Mouse (Mus musculus) gastrocnemius, postnatal 25 days (tissue): ENCODE measurements around the gene Ube2o. TPM values are rescaled to one million over a fixed set of nuclear protein-coding genes. Genes with fewer than 3 reads are reported as not detected.
"Not testable (repeated sequence)": the region's sequence is repeated elsewhere in the genome, so short reads cannot be mapped to it uniquely, and the experiment has no call there.

ENCODE experiments used
- DNase-seq: peaks from one replicate; pipeline ENCODE4 v3.0.0; 2022
- total RNA-seq, 2 experiments: library from RNA; stranded (reverse); gene quantifications; 1 replicate in 1 of 2; 2 replicates in 1 of 2; pipeline ENCODE4 v1.2.3; 2021

Gene Ube2o
- total RNA-seq, 2 experiments from 2014 or later: 17.9 to 20.4 TPM

- peak; percentile 41 for DNase-seq
Measured at GRCm38 (mm10) chr11:116615735-116616437, 34.6 kb upstream of the Ube2o start.

DNA sequence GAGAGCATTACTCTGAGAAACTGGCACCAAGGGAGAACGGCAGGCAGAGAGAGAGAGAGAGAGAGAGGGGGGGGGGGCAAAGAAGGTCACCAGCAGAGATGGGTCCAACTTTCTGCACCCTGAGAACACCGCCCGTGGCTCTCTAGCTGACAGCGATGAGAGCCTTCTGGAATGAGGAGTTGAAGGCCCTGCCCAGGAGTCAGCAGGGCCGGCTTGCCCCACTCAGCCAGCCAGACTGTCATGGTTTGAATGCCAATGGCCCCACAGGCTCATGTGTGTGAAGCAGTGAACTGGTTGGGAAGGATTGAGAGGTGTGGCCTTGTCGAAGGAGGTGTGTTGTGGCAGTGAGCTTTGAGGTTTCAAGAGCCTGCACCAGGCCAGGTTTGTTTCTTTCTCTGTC lies 32.0 kb upstream of the Ube2o start:
- DNase-seq: no peak

- no peak for DNase-seq
Measured at GRCm38 (mm10) chr11:116612554-116612953, 31.3 kb upstream of the Ube2o start.

DNA sequence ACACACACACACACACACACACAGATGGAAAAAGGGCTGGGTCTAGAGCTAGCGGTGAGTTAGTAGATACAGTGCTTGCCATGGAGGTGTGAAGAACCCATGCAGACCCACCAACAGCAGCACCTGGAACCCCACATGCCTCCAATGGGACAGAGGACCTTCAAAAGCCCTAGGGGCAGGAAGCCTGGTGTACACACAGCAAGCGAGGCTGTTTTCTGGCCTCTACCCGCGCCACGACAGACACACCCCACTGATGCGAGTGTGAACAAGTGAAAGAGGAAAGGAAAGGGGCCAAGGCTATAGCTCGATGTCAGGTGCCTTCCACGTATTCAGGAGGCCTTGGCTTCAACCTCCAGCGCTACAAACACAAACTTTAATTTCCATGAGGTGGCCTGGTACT lies 30.6 kb upstream of the Ube2o start:
- no peak for DNase-seq

DNA sequence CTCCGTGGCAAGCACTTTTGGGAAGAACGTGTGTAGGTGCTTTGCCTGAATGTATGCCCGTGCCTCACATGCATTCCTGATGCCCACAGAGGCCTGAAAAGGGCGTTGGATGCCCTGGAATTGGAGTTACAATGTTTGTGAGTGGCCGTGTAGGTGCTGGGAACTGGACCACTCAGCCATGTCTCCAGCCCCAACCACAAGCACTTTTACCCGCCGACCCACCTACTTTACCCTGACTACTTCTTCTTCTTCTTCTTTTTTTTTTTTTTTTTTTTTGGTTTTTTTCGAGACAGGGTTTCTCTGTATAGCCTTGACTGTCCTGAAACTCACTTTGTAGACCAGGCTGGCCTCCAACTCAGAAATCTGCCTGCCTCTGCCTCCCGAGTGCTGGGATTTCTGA lies 29.9 kb upstream of the Ube2o start:
- not testable (repeated sequence) for DNase-seq

- DNase-seq: no peak
Measured at GRCm38 (mm10) chr11:116609965-116610630, 28.9 kb upstream of the Ube2o start.

DNA sequence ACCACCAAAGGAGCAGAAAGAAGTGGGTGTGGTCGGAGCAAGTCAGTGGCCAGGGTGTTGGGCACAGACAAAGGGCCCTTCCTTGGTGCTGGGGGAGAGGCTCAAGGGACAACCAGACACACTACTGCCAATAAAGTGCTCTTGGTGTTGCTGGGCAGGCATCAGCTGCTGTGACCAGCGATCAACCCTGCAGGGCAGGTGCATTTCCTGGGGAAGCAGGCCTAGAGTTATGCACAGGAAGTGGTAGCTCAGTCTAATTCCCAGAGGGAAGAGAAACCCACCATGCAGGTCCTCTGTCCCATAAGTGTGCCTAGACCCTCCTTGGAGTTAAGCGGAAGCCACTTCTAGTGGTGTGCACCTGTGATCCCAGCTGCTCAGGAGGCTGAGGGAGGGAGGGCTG lies 26.5 kb upstream of the Ube2o start:
- DNase-seq: no peak

- DNase-seq: no peak
Measured at GRCm38 (mm10) chr11:116604097-116604496, 22.9 kb upstream of the Ube2o start.

- no peak for DNase-seq
Measured at GRCm38 (mm10) chr11:116603339-116603738, 22.1 kb upstream of the Ube2o start.

DNA sequence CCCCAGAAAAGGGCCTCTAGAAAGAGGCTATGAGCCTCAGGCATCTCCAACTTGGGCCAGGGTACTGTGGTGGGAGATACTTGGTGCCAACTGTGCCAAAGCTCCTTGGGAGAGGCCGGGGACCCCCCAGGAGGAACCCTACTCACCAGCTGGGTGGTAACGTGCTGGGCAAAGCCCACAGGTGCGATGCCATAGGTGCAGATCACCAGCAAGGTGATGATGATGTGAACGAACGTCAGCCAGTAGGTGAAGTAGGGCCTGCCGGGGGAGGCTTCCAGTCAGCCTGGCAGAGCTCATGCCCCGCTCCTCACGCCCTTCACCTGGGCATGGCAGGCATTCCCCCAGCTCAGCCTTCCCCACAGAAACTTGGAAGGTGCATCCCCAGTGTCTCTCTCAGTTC lies 20.8 kb upstream of the Ube2o start:
- DNase-seq: no peak

DNA sequence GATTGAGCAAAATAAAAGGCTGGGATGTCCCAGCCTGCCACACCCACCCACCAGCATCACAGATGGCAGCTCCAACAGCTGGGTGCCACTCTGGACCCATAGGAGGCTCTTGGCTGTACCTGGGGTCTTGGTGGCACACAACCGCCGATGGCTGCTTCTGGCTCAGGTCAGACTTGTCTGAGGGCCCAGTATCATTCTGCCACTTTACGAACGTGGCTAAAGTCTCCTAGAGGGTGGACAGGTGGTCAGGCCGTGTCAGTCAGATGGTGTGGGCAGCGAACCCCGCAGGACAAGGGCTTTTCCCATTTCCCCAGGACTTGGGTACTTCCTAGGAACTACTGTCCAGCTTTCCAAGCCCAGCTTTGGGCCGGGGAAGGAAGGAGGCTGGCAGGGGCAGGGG lies 19.9 kb upstream of the Ube2o start:
- no peak for DNase-seq

DNA sequence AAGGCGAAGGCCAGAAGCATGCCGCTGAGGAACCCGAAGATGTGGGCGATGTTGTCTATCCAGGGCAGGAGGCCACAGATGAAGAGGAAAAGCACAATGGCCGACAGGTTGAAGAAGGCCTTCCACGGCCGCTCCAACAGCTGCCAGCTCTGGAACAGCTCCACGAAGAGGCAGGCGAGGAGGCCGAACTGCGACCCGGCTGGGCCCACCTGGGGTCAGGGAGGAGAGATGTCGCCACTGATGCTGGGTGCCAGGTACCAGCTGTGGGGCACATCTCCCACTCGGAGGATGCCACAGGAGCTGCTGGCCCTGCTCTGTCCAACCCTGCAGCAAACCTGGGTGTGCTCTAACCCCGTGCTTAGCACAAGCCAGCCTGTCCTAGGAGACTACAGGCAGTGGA lies 18.0 kb upstream of the Ube2o start:
- no peak for DNase-seq

DNA sequence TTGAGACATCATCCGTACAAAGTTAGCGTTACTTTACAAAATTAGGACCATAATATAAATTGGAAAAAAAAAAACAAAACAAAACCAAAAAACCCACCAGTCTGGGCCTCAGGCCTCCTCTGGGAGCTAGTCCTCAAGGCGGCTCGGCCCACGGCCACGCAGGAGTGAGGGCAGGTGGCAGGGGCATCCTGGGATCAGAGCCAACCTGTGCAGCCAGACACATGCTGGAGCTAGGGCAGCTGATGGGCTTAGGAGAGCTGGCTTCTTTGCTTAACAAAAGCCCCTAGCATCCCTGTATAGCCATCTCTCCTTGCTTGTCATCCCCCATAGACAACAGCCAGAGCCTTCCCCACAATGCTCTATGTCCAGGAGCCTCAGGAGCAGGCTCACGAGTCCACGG lies 16.9 kb upstream of the Ube2o start:
- DNase-seq: no peak

DNA sequence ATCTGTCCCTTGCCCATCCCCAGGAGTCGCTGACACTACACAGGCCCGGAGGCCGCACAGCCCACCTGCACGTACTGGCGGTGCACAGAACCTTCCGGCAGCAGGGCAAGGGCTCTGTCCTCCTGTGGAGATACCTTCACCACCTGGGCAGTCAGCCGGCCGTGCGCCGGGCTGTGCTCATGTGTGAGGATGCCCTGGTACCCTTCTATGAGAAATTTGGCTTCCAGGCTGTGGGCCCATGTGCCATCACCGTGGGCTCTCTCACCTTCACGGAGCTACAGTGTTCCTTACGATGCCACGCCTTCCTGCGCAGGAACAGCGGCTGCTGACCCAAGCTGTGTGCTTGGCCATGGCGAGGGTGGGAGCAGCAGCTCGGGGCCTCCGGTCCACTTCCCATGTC lies 15.5 kb upstream of the Ube2o start:
- DNase-seq: no peak

GRCm38 (mm10) chr11:116593345-116593744 lies 12.1 kb upstream of the Ube2o start:
- no peak for DNase-seq

DNA sequence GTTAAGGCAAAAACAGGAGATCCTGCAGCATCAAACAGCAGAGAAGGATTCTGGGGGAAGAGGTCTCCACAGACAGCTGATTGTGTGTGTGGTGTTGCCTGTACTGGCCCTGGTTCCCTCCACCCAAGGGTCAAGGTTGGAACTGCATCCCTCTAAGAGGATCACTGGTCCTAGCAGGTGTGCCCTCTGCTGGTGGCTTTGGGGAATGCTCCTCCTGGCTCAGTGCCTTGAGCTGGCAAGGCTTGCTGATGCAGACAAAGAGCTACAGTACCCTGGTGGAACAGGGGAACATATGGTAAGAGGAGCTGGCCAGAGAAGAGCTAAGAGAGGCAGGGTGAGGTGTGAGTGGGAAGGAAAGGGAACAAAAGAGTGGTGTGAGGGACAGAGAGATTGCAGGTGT lies 11.2 kb upstream of the Ube2o start:
- DNase-seq: peak; percentile 85

GRCm38 (mm10) chr11:116591621-116592020 lies 10.4 kb upstream of the Ube2o start:
- no peak for DNase-seq

GRCm38 (mm10) chr11:116589574-116589973 lies 8.3 kb upstream of the Ube2o start:
- no peak for DNase-seq

GRCm38 (mm10) chr11:116589020-116589531 lies 7.8 kb upstream of the Ube2o start:
- no peak for DNase-seq

DNA sequence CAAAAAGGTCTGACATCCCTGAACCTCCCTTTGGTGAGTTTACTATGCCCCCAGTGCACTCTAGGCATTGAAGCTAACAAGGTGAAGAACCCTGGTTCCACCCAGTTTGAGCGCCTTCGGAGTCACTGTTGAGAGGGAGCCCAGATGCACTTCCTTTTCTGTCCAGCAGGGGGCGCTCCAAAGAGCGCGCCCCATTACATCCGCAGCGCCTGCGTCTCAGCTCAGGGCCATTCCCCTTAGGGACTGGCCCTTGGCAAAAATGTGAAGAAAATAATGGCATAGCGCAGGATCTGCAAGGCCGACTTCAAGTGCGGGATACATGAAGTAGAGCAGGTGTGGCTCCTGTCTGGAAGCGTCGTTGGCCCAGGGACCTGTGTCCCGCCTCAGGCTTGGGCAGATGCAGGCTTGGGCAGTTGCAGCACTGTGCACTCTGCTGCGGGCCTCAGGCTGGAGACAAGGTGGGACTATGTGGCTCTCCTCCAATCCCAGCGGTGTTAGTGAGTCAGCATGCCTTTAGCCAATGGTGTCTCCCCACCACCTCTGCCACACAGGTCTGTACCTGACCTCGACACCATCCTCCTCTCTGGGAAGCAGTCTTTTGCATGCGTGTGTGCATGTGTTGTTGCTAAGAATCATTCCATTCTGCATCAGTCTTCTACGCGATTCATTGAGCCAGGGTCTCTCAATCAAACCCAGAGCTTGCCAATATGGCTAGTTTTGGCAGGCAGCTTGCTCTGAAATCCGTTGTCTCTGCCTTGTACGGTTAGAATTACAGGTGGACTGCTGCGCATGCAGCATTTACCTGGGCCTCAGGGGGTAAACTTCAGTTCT lies 5.8 kb upstream of the Ube2o start:
- no peak for DNase-seq

DNA sequence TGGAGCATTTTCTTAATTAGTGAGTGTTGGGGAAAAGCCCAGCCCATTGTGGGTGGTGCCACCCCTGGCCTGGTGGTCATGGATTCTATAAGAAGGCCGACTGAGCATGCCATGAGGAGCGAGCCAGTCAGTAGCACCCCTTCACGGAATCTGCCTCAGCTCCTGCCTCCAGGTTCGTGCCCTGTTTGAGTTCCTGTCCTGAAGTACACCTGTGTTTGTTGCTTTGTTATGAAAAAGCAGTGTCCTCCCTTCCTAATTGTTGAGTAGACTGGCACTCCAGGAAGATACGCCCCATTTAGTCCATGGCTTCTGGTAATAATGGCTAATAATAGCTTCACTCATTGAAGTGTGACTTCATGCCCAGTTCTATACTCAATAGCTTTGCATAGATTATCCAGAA lies 5.1 kb upstream of the Ube2o start, which contains the start of gene Aanat:
Gene Aanat, plus strand, starts transcription at position 123 of the 400 bp plus-strand sequence.
- no peak for DNase-seq

DNA sequence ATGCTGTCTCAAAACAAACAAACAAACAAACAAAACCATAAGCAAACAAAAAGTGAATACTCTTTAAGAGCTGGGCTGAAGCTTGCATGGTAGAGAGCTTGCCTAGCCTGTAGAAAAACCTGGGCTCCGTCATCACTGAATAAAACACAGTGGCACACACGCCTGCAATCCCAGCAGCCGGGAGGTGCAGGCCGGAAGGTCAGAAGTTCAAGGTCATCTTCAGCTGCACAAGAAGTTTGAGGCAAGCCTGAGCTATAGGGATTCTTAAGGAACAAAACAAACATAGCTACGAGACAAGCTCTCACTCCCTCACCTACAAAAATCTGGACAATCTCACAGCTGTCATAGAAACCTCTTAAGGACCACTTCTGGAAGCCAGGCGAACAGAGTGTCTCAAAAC lies 4.4 kb upstream of the Ube2o start:
- no peak for DNase-seq
